Mouse (Mus musculus): Measurements from ENCODE around the gene Cabp2. TPM values are rescaled to one million over a fixed set of nuclear protein-coding genes. Genes with fewer than 3 reads are reported as not detected.
"Not testable (repeated sequence)": the region's sequence is repeated elsewhere in the genome, so short reads cannot be mapped to it uniquely, and the experiment has no call there.

Cabp2 gene
- polyA plus RNA-seq, 1 experiment from 2014 or later: not detected

- H3K27ac ChIP-seq (replicated peaks): no peak overlapping the region
- H3K4me2 ChIP-seq (replicated peaks; ENCODE audit: low read depth): no peak overlapping the region
- no peak for TF ChIP-seq CTCF (IDR thresholded peaks at IDR 0.05; ENCODE audit: low read depth)
- no peak for TF ChIP-seq EP300 (optimal IDR thresholded peaks at IDR 0.05)
- DNase-seq (ENCODE audit: low spot score): no peak
- no peak overlapping the region for H3K9ac ChIP-seq (ENCODE audit: low read length)
- H3K9me3 ChIP-seq (ENCODE audit: control insufficient read depth, low read length): no peaks in the 10 kb centered on the region
- 0 out of 2 replicates have a peak, but pooled peaks cover 3% of the 10 kb centered on the region for H3K4me1 ChIP-seq (replicated peaks; ENCODE audit: control insufficient read depth, insufficient read depth)
- ATAC-seq (ENCODE audit: low FRiP score, low TSS enrichment): no peak
- peaks cover 20% of the 10 kb centered on the region for H3K36me3 ChIP-seq (ENCODE audit: control insufficient read depth, insufficient read depth, low read length)
- H3K27me3 ChIP-seq (ENCODE audit: control insufficient read depth, insufficient read depth, low read length): no peaks in the 10 kb centered on the region
- no peak overlapping the region for H3K4me3 ChIP-seq (ENCODE audit: low read depth, low read length)
- 85% methylated on average over 7 of the region's 7 CpGs for WGBS
These were observed 48.1 kb downstream of the Cabp2 start for GRCm38 (mm10) chr19:4129462-4129861.

GRCm38 (mm10) chr19:4130106-4130505 is 48.7 kb downstream of the Cabp2 start:
- no peak overlapping the region for H3K27ac ChIP-seq (replicated peaks)
- WGBS: 79% methylated on average over 4 of the region's 4 CpGs

GRCm38 (mm10) chr19:4131075-4131474 is 49.7 kb downstream of the Cabp2 start:
- DNase-seq (ENCODE audit: low spot score) (no peak), ATAC-seq (ENCODE audit: low FRiP score, low TSS enrichment) (no peak)
- H3K9me3 ChIP-seq (ENCODE audit: control insufficient read depth, low read length): no peaks in the 10 kb centered on the region
- no peak overlapping the region for H3K27ac ChIP-seq (replicated peaks)
- H3K36me3 ChIP-seq (ENCODE audit: control insufficient read depth, insufficient read depth, low read length): peaks cover 20% of the 10 kb centered on the region
- H3K4me3 ChIP-seq (ENCODE audit: low read depth, low read length): no peak overlapping the region
- TF ChIP-seq CTCF (IDR thresholded peaks at IDR 0.05; ENCODE audit: low read depth) (no peak), EP300 (optimal IDR thresholded peaks at IDR 0.05) (no peak)
- 83% methylated on average over 5 of the region's 5 CpGs for WGBS
- H3K4me1 ChIP-seq (replicated peaks; ENCODE audit: control insufficient read depth, insufficient read depth): 0 out of 2 replicates have a peak, but pooled peaks cover 3% of the 10 kb centered on the region
- H3K4me2 ChIP-seq (replicated peaks; ENCODE audit: low read depth): no peak overlapping the region
- H3K27me3 ChIP-seq (ENCODE audit: control insufficient read depth, insufficient read depth, low read length): no peaks in the 10 kb centered on the region
- H3K9ac ChIP-seq (ENCODE audit: low read length): no peak overlapping the region

More at GRCm38 (mm10) chr19:4130106-4130505, 48.7 kb downstream of the Cabp2 start:
- H3K27me3 ChIP-seq (ENCODE audit: control insufficient read depth, insufficient read depth, low read length): no peaks in the 10 kb centered on the region
- 0 out of 2 replicates have a peak, but pooled peaks cover 3% of the 10 kb centered on the region for H3K4me1 ChIP-seq (replicated peaks; ENCODE audit: control insufficient read depth, insufficient read depth)
- no peak overlapping the region for H3K4me3 ChIP-seq (ENCODE audit: low read depth, low read length)
- H3K9me3 ChIP-seq (ENCODE audit: control insufficient read depth, low read length): no peaks in the 10 kb centered on the region
- H3K4me2 ChIP-seq (replicated peaks; ENCODE audit: low read depth): no peak overlapping the region
- TF ChIP-seq CTCF (IDR thresholded peaks at IDR 0.05; ENCODE audit: low read depth) (no peak), EP300 (optimal IDR thresholded peaks at IDR 0.05) (no peak)
- DNase-seq (ENCODE audit: low spot score) (no peak), ATAC-seq (ENCODE audit: low FRiP score, low TSS enrichment) (no peak)
- H3K9ac ChIP-seq (ENCODE audit: low read length): no peak overlapping the region
- H3K36me3 ChIP-seq (ENCODE audit: control insufficient read depth, insufficient read depth, low read length): peaks cover 20% of the 10 kb centered on the region

DNA sequence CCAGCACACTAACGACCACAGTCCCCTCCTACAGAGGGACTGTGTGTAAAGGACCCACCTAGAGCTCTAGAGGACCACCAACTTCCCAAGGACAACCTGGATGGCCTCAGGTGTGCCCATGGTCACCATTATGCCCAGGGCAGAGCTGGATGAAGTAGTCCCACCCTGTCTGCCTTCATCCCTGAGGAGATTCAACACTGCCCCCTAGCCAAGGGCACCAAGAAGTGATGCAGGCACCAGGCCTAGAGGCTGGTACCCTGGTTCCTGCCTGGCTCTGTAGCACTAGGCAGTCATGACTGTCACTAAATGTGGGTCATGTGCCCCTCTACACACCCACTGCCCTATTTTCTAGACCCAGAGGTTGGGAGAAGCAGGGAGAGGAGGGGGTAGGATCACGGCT is 50.4 kb downstream of the Cabp2 start:
- WGBS: 79% methylated on average over 2 of the region's 2 CpGs
- Histone ChIP-seq H3K4me3 (ENCODE audit: low read depth, low read length) (no peak overlapping the region), H3K4me2 (replicated peaks; ENCODE audit: low read depth) (no peak overlapping the region), H3K27ac (replicated peaks) (no peak overlapping the region), H3K9me3 (ENCODE audit: control insufficient read depth, low read length) (no peaks in the 10 kb centered on the region), H3K4me1 (replicated peaks; ENCODE audit: control insufficient read depth, insufficient read depth) (0 out of 2 replicates have a peak, but pooled peaks cover under 1% of the 10 kb centered on the region), H3K9ac (ENCODE audit: low read length) (no peak overlapping the region), H3K36me3 (ENCODE audit: control insufficient read depth, insufficient read depth, low read length) (peaks cover 20% of the 10 kb centered on the region), H3K27me3 (ENCODE audit: control insufficient read depth, insufficient read depth, low read length) (no peaks in the 10 kb centered on the region)
- TF ChIP-seq EP300 (optimal IDR thresholded peaks at IDR 0.05): no peak
- peak; percentile 24; the same call in 1 of the 2 replicates for TF ChIP-seq CTCF (IDR thresholded peaks at IDR 0.05; ENCODE audit: low read depth)
- DNase-seq (ENCODE audit: low spot score): no peak
- ATAC-seq (ENCODE audit: low FRiP score, low TSS enrichment): no peak

DNA sequence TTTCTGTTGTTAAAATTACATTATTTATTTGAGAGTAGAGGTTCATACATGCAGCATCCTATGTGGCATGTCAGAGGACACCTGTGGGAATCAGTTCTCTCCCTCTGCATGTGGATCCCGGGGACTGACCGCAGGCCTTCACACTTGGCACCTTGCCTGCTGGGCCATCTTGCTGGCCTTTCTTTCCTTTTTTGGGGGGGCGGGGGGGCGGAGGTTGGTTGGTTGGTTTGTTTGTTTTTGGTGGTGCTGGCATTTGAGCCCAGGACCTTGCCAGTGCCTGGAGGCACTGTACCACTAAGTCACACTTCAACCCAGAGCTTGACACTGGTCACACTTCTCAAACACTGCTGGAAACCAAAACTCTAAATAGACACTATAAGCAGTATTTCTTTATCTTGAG is 53.0 kb downstream of the Cabp2 start:
- no peaks in the 10 kb centered on the region for H3K4me1 ChIP-seq (replicated peaks; ENCODE audit: control insufficient read depth, insufficient read depth)
- no peak for TF ChIP-seq EP300 (optimal IDR thresholded peaks at IDR 0.05)
- no peak for TF ChIP-seq CTCF (IDR thresholded peaks at IDR 0.05; ENCODE audit: low read depth)
- no peaks in the 10 kb centered on the region for H3K9me3 ChIP-seq (ENCODE audit: control insufficient read depth, low read length)
- H3K27me3 ChIP-seq (ENCODE audit: control insufficient read depth, insufficient read depth, low read length): no peaks in the 10 kb centered on the region
- DNase-seq (ENCODE audit: low spot score): no peak
- H3K27ac ChIP-seq (replicated peaks): no peak overlapping the region
- ATAC-seq (ENCODE audit: low FRiP score, low TSS enrichment): no peak
- H3K4me3 ChIP-seq (ENCODE audit: low read depth, low read length): no peak overlapping the region
- H3K36me3 ChIP-seq (ENCODE audit: control insufficient read depth, insufficient read depth, low read length): peaks cover 14% of the 10 kb centered on the region
- H3K9ac ChIP-seq (ENCODE audit: low read length): no peak overlapping the region
- H3K4me2 ChIP-seq (replicated peaks; ENCODE audit: low read depth): no peak overlapping the region
- 90% methylated on average over 4 of the region's 4 CpGs for WGBS

DNA sequence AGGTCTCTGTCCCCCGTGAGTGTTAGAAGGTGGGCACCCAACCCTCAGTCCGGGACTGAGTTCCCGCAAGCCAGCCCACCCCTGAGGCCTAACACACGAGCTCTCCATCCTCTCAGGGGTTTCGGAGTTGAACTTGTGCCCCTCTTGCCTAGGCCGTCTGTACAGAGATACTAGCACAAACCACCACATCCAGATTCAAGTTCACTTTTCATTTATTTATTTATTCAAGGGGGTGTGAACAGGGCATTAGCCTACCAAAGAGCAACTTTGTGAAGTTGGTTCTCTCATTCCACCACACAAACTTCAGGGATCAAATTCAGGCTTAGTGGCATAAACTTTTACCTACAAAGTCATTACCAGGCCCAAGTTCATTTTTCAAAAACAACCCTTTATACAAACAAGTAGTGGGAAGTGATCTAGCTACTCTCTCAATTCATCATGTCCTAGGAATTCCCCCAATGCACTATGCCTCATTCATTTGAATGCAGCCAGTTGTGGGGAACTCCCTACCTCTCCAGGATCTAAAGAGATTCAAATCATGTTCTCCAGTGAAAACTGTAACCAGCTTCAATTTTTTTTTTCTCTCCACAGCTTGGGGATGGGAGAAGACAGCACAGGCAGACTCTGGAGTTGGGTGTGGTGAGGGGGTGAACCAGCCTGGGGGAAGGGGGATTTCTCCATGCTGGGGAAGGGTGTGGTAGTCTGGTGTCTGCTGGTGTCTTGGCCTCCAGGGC is 54.0 kb downstream of the Cabp2 start:
- 78% methylated on average over 6 of the region's 6 CpGs for WGBS
- H3K4me3 ChIP-seq (ENCODE audit: low read depth, low read length); H3K27me3 ChIP-seq (ENCODE audit: control insufficient read depth, insufficient read depth, low read length); H3K27ac ChIP-seq (replicated peaks); H3K4me2 ChIP-seq (replicated peaks; ENCODE audit: low read depth); H3K9ac ChIP-seq (ENCODE audit: low read length); H3K4me1 ChIP-seq (replicated peaks; ENCODE audit: control insufficient read depth, insufficient read depth); H3K36me3 ChIP-seq (ENCODE audit: control insufficient read depth, insufficient read depth, low read length); DNase-seq (ENCODE audit: low spot score); ATAC-seq (ENCODE audit: low FRiP score, low TSS enrichment); H3K9me3 ChIP-seq (ENCODE audit: control insufficient read depth, low read length): not testable (repeated sequence)
